Mouse (Mus musculus) megakaryocyte, embryonic 14.5 days (primary cell): ENCODE data around the gene Helb.

Experiments
- FLI1 ChIP-seq: IDR thresholded peaks from 2 replicates; pipeline ENCODE4 v1.6.1; 2012; ENCODE audit warnings: low read length, inconsistent platforms, mixed read lengths
- GATA1 ChIP-seq: IDR thresholded peaks from 3 replicates; pipeline ENCODE4 v1.6.1; 2012; ENCODE audit warnings: mixed read lengths, low read length, inconsistent platforms, borderline replicate concordance

DNA sequence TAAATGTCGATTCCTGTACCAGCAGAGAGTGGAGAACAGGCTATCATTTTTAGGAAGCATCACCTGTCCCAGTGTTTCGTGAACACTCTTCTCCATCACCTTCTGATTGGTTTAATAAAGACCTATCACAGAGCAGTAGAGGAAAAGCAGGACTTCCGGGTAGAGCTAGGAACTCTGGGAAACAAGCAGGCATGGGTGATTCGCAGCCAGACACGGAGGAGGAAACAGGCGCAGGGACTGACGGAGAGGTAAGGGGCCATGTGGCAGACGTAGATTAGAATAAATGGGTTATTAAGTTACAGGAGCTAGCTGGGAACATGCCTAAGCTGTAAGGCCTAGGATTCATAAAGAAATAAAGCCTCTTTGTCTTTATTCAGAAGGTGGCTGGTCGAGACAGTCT is 47.7 kb upstream of the Helb start:
- TF ChIP-seq GATA1 (no peak), FLI1 (no peak)
